Mouse (Mus musculus) right cerebral cortex, adult 2 months (tissue): ENCODE measurements at regions not wholly inside any gene's neighbourhood (a gene's known extent, or its start where the extent isn't known, plus 50 kb on each side); places are given as distances from the start of the nearest gene placed in this dataset.
A peak's percentile ranks its signal among the peaks of the same experiment; 100 is the strongest.

Experiments
- DNase-seq, 2 experiments: peaks; one replicate each; pipeline ENCODE4 v3.0.0; 2021 to 2022; ENCODE audit warnings: low spot score in 2 of 2

DNA sequence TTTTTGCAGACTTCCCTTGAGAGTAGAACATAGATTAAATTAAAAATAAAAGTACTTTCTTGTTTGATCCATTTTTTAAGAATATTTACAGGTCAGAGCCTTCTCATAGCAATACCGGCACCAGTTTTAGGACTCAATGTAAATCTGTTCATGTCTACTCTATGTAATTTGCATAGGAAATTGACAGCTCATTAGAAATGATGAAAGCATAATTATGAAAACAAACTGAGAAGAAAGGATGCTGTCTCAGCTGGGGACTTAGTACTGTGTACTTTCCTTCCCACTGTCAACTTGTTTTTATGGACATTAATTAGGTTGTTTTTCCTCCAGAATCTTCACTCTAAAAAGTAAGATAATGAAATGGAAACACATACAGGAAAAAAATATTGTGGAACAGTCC lies 3344.8 kb upstream of the Gm6569 start:
- no peak for DNase-seq

DNA sequence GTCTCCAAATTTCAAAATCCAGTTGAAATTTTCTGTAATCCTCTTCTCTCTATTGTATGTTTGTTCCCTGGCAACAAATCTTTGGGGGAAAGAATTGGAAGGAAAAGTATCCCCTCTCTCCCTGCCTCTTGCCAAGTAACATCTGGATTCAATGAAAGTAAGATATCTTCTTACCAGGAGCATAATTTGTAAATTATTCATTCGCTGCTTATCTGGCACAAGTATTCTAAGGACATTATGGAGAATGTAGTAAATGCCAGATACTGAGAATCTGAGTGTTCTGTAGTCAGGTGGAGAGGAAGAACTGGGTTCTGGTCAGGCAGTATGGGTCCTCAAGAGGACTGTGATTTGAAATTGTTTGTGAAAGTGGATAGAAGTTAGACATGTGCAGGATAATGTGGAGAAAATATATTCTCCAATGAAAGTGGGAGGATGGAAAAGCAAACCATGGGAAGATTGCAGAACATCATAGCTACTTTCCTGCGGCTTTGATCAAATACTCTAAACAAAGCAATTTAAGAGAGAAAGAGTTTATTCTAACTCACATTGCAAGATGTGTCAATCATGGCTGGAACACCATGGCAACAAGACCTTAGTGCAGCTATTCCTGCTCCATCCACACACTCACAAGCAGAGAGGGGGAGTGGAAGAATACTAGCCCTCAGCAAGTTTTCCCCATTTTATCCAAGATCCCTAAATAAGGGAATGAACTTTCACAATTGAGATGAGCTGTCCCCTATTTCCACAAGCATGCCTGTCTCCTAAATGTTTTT lies 3327.1 kb upstream of the Gm6569 start:
- DNase-seq = no peak

DNA sequence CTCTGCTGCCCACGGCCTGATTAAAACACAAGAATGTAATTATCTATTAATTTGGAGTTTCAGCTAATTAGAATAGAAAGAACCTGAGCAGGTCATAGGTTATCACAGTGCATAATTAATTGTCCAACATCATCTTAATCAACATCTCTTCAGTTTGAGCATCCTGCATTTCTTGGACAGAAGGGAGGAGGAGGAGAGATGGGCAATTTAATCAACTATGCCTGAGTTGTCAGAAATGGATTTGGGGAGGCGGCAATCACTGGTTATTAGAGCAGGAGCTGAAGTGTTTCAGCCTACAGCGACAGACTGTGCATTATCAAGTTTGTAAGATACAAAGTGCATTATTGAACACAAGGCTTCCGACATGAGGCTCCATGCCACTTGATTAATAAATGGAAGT lies 3313.8 kb upstream of the Gm6569 start:
- no peak for DNase-seq

DNA sequence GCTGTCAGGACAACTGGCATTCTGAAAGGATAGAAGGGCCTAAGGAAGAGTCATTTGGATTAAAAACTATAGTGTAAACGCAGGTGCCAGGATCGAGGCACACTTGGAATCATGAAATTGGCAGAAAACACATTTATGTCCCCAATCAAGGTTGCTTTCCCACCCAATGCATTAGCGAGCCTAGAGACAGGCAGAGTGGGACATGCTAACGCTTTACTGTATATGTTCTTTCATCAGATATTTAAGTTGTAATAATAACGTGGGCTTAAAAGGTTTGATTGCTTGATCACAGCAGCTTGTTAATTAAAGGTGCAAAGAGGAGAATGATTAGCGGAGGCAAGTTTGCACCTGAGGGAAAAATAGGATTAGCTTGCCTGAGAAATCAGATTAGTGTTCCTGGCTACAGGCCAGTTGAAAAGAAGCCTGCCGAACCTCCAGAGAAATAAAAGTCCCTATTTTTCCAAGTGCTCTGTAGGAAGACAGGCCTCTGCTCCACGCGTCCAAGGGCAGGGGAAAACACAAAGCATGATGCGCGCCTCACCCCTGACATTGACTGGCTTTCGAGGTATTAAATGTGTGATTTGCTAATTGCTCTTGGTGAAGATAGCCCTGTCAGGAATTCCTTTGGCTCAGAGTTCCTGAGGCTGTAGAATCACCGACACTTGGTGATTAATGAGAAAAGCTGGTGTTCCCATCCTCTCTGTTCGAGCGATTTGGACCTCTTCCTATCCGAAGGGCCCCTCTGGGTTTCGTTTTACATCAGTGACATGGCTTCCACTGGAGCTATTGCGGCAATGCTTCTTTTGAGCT lies 3279.4 kb upstream of the Gm6569 start:
- no peak for DNase-seq

DNA sequence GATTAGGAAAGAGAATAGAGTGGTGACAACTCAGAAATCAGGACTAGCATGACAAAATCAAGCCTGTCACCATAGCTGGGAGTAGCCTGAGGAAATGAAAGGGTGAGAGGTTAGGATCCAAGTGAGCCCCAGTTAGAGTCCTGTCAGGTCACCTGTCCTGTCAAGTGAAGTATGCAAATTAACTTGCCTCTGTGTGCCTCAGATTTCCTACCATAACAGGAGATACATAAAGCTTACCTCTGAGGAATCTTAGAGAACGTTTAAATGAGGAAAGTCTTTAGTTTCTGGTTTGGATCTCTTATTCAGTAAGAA lies 3278.8 kb upstream of the Gm6569 start:
- DNase-seq = no peak

DNA sequence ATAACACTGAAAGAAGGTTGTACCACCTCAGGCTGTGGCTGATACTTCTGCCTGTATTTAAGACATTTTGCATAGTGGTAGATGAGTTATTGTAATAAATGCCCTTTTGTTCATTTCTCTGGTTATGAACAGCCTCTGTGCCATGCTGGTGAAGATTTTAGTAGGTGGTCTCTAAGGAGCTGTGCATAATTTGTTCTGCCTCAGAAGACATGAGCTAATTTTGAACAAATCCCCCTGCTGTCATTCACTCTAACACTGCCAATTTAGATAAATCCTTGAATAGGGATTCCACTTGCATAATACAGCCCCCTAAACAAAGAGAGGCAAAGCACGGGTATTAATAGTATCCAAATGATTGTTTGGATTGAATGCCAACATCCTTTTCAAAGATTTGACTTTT lies 3240.1 kb upstream of the Gm6569 start:
- DNase-seq = no peak

DNA sequence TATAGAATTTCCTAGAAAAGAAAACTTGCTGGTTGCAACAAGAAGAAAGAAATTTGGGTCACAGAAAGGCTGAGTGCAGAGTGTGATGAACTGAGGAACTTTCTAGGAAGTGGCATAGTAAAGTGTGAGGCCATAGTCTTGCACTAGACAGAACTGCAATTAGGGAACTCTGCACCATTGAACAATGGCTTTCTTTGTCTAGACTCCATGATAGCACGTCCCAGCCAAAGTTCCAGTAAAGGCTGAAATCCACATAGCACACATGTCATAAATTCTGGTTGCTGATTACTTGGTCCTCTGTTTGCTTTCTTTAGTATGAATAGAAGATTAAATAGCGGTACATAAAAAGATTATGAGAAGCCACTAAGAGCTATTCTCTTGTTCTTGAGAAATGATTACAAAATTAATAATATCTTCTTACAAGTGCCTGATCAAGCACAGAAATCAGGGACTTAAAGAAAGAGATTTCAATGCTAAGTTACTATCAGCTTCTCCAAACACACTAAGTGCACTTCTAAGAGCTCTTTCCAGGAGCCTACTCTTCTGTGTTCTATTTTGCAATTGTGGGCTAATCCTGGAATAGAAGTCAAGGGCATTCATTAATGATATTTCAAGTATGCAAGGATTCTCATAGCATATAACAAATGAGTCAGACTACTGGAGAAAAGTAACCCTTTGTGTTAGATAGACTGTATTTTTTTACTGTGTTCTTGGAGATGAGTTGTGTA lies 3233.4 kb upstream of the Gm6569 start:
- DNase-seq = no peak

DNA sequence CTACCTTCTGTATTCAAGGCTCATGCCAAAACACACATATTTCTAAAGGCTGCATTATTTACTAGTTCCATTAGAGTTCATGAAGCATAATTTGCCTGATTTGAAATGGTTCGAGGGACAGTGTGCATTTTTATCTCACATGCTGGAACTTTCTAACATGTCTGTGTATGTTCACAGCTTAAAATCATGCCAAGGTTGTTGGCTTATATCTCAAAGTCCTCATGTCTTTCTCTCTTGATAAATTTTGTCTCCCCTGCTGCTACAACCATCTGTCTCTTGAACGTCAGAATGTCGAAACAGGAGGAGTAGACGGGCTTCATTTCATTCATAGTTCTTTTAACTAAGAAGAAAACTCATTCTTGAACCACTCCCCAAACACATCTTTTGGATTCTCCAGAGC lies 3229.1 kb upstream of the Gm6569 start:
- DNase-seq = no peak

DNA sequence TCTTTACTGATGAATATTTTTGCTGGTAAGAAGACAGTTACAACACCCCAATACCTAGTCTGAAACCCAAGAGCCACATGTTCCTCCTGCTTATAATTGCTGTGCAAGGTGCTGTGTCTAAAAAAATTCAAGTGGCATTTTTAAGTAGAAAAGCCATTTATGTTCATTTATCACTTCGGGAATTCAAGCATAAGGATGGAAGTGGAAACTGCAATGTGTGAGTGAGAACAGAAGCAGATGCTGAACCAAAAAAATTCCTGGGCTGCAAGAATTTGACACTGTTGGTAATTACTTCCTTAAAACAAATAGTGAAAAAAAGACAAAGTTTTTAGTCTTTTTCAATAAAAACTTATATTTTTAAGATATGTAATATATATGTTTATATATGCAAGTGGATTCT lies 3227.5 kb upstream of the Gm6569 start:
- no peak for DNase-seq

DNA sequence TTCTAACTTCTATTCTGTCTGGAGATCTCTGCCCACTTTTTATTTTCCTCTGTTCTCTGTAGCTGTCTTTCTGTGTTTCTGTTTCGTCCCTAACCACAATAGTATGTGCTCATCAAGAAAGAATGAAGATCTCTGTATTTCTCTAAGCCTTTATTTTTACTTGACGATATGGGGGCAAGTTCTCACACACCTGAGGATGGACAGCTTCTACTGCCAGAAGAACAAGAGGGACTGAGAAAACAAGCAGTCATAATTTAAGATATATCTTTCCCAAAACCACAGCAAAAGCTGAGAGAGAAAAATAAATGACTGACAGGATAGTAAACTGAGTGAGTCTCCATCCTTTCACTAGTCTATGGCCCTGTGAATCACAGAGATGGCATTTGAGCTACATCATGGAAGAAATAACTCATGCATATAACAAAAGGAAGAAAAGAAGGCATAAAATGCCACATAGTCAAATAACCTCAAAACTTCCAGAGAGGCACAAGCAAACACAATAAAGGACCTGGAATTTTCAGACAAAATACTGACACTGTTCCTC lies 3216.2 kb upstream of the Gm6569 start:
- no peak for DNase-seq

DNA sequence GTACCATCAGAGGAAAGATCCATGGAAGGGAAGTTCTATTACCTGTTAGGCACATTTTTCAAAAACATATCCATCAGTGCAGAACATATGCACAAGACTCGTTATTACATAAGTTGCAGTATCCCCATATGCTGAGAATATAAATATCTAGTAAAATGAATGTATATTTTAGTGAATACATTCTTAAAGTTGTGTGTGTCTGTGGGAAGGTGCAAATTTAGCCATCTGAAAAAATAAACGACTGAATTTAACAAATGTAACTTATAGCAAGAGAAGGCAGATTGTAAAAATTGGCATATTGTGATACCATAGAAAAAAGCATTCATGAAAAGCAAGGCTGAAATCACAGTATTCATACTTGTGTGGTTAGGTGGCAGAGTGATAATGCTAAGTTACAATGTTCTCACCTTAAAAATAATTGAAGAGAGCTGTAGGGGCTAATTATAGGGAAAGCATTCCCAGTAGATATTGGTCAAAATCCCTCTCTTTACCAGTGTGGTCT lies 3193.3 kb upstream of the Gm6569 start:
- no peak for DNase-seq

DNA sequence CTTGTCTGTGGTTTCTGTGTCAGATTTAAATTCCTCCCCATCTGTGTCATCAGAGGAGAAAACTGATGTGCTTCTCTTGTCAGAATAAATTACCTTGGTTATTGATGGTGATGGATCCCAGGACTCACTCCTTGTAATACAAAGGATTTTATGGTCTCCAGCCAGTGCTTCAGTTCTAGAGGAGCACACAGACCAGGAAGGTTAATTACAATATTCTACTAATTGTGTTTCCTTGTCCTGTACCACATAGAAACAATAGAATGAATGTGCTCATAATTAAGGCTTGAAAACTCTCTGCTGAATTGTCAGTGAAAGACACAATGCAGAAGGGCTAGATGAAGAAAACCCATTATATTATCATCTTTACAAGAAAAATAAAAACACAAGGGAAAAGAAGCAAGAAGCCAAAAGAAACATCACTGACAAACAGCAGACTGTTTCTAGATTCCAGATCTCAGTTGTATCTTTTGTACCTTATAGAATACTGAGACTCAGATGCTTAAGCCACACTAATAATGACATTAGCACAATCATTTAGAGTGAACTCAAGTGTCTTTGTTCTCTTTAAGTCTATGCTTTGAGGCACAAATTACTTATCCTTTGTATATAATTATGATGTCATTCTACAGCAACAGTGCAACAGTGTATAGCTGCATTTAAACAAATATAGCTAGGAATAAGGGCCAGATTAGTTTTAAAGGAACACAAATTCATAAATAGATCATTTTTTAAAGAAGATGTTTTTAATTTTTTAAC lies 3189.7 kb upstream of the Gm6569 start:
- no peak for DNase-seq

DNA sequence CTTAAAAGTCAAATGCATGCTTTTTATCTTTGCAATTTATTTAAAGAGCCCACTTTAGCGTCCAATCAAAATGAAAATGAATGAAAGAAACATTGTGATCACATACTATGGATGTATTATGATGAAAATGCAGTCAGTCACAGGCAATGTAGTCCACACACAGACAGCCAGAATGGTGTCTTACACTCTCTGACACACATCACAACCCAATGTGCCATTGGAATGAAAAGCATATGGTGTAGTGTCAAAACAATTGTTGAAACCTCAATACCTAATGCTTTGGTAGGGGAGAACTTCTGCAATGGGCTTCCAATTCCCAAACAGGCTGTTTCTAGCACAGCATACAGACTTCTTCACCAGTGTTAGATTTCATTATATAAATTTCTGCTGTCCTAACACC lies 3158.8 kb upstream of the Gm6569 start:
- no peak for DNase-seq

DNA sequence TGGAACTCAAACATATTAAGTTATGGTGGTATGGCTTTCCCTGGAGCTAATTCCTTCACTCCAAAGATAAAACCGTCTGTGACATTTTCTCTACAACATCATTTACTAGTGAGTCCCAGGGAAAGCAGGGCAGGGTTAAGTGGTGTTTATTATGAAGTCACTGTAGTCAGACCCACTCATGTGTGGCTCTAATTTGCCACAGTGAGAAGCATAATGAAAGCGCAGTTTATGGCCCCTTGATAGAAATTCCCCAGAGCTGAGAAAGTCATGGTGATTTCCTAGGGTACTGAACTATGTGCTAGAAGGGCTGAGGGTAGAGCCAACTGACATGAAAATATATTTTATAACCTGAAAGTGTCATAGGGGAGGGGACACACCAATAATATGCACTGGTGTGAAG lies 3129.8 kb upstream of the Gm6569 start:
- DNase-seq = no peak

DNA sequence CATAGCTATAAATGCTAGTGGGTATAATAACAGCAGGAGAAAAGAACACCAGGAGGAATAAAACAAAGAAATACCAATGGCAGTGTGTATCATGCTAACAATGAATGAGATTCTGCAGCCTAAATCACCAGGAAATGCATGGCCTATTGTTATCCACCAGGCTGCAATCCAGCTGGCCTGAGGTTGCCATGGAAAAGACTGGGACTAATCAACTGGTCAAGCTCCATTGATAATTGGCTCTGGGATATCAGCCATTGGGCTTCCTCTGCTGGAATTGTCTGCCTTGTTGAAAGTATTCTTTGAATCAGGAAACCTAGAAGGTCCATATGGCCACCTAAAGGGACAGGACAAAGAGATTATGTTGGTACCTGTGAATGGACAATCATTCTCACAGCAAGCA lies 3120.6 kb upstream of the Gm6569 start:
- no peak for DNase-seq

DNA sequence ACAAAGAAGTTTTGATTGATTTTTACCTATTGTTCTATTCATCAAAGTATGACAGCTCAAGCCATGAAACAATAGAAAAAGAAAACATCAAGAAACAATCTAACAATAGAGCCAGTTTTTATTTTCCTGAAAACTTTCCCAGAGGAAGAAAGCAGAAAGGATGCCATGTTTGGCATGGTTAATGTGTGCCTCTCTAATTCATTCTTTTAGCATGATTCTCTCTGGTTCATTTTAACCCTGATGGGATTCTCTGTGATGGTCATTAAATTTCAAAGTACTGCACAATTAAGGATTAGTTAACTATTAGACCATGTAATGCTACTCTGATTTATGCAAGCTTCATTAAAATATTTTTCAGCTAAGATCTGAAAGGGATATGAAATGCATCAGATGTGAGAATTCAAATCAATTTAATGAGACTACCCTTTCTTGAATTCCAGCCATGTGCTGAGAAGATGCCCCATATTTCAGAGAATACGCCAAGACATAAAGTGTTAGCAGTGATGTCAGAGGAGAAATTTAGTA lies 3106.9 kb upstream of the Gm6569 start:
- no peak for DNase-seq

DNA sequence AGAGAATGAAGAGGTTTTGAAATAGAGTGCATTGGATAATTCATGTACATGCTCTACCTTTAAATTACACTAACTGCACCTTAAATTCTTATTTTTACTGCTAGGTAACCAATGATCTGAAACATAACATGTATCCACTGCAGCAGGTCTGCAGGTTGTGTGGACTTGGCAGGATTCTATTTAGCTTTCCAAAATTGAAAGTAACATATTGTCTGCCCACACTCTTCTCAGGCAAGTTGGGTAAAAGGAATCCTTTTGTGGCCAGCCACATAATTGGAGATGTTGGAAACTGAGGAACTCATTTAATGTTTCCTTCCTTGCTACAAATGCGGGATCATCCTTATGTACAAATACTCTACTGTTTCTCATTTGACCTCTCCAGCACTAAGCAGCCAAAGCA lies 3106.4 kb upstream of the Gm6569 start:
- DNase-seq = no peak

DNA sequence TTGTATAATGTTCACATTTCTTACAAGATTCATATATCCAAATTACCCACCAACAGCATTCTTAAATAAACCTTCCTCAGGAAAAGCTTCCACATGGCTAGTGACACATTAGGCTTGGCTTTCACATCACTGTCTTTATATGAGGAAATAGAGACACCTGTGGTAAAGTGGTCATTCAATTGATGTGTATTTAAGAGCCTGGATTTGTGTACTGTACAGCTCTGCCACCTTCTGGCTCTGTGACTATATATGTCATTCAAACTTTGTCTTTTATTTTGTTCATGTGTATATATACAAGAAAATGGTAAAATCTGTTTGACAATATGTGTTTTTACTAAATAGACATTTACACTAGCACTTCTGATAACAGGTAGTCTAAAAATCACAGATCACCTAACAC lies 3090.1 kb upstream of the Gm6569 start:
- DNase-seq = no peak

DNA sequence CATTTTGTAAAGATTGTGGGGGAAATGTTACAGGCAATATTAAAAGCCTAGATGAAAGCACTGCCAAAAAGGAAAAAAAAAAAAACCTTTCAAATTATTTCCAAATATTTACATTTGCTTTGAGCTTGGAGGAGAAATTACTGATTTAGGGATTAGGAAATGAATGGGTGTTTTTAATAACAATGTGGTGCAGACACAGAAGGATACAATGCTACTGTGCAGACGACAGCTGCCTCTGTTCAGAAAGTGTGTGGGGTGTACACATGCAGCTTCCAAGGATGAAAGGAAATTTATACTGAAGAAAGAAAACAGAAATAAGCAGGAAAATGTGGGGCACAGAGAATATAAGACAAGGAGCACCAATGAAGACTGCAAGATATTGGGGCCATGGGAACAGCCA lies 3070.3 kb upstream of the Gm6569 start:
- DNase-seq = peak in 1 of 2 experiments; percentile 8

DNA sequence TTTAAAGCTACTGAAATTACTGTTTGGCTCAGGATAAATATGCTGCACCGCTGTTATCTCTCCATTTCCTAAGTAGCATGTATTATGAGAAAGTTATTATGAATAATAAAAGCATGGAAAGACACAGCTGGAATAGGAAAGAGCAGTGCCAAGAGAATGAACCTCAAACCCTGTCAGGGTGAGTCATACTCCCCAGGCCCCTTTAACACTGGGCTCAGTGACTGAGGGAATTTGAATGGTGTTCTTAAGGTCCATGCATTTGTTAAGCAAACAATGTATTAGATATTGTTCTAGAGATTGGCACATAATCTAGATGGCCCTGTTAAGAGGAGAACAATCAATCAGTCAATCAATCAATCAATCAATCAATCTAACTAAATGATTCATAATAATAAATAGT lies 3069.8 kb upstream of the Gm6569 start:
- DNase-seq = no peak

DNA sequence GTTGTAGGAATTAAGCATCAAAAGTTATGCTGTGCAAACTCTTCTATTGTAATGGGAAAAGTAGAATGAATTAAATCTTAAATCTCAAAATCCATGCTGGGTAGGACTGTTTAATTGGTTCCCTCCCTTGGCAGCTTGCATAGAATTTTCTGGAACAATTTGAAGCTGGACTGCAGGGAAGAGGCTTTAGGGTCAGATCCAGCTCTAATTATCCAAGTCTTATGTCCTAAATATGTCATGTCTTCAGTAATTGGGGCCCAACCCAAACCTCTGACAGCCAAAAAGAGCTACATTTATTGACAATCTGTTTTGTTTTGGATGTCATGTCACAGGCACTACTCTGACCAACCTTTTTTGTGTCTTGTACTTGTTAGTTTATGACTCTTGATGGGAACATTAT lies 3068.9 kb upstream of the Gm6569 start:
- DNase-seq = no peak
